Mouse (Mus musculus) fat pad, adult 2 months (tissue): ENCODE data around the gene Zfp382.
A peak's percentile ranks its signal among the peaks of the same experiment; 100 is the strongest.
"Not testable (repeated sequence)": the region's sequence is repeated elsewhere in the genome, so short reads cannot be mapped to it uniquely, and the experiment has no call there.

Source experiments
- DNase-seq: peaks from one replicate; pipeline ENCODE4 v3.0.0-alpha.2; 2011; ENCODE audit warnings: low read depth, low spot score; ENCODE audit errors: extremely low read depth

The Zfp382 gene

GRCm38 (mm10) chr7:30143555-30144209, 21.9 kb downstream of the Zfp382 start:
- DNase-seq = no peak

- DNase-seq = no peak
These were observed 25.3 kb downstream of the Zfp382 start for GRCm38 (mm10) chr7:30147011-30147410.

DNA sequence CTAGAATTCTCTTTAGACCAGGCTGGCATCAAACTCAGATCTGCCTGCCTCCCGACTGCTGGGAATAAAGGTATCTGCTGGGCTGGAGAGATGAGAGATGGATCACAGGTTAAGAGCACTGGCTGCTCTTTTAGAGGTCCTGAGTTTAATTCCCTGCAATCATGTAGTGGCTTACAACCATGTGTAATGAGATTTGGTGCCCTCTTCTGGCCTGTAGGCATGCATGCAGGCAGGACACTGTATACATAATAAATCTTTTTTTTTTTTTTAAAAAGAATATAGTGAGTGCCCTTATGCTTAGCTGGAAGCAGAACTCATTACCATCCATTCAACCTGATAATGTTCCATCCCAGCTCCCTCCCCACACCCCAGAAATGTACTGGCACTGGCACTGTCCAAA, 32.3 kb downstream of the Zfp382 start:
- no peak for DNase-seq

GRCm38 (mm10) chr7:30155507-30155906, 33.8 kb downstream of the Zfp382 start:
- no peak for DNase-seq

- no peak for DNase-seq
These were observed 41.4 kb downstream of the Zfp382 start for GRCm38 (mm10) chr7:30163113-30163512.

DNA sequence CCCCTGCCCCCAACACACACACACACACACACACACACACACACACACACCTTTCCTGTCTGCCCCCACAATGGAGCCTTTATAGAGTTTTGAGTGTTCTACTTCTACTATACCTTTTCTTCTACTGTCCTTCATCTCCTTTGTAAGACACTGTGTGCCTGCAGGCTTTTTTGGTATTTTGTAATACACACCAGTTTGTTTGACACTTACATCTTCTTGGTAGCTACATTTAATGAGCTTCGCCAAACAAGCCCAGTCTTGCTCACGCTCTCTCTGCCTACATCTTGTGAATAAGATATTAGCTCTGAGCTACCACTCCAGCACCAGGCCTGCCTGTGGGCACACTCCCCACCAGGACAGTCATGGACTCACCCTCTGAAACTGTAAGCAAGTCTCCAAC, 43.0 kb downstream of the Zfp382 start:
- peak; percentile 90 for DNase-seq

- DNase-seq = no peak
These were observed 47.3 kb downstream of the Zfp382 start for GRCm38 (mm10) chr7:30168914-30169582.

GRCm38 (mm10) chr7:30169583-30170282, 48.0 kb downstream of the Zfp382 start, which contains the start of gene Zfp146:
Zfp146 (minus strand) TSS chr7:30169750.
- DNase-seq = peak; percentile 81

GRCm38 (mm10) chr7:30170283-30170951, 48.7 kb downstream of the Zfp382 start:
- DNase-seq = no peak

DNA sequence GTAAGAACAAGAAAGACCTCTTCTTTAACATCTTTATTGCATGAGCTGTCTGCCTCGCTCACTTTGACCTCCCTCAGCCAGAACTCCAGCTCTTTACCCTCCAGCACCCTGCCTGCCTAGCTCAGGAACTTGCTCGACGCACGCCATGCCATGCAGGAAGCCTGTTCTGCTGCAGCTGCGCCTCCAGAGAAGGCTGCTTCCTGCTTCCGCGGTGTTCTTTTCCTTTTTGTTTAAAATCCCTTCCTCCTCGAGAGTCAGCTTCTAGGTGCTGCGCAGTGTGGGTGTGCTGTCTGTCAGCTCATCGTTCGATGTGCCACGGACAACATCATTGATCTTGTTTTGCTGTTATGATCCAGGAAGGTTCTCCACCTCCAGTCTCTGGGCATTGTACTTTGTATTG, 54.7 kb downstream of the Zfp382 start:
- DNase-seq = no peak

DNA sequence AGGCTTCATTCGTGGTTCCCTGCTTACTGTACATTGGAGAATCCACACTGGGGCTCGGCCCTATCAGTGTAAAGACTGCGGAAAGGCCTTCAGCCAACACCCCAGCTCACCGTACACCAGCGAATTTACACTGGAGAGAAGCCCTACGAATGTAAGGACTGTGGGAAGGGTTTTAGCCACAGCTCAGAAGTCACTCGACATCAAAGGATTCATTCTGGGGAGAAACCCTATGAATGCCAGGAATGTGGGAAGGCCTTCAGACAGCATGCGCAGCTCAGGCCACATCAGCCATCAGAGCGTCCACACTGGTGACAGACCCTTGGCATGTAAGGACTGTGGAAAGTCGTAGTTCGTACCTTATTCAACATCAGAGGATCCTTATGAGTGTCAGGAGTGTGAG, 56.5 kb downstream of the Zfp382 start:
- DNase-seq = no peak

- no peak for DNase-seq
These were observed 59.6 kb downstream of the Zfp382 start for GRCm38 (mm10) chr7:30181308-30181707.

GRCm38 (mm10) chr7:30181929-30182328, 60.2 kb downstream of the Zfp382 start:
- DNase-seq = not testable (repeated sequence)

GRCm38 (mm10) chr7:30183189-30183588, 61.4 kb downstream of the Zfp382 start:
- DNase-seq = not testable (repeated sequence)

- no peak for DNase-seq
These were observed 62.1 kb downstream of the Zfp382 start, which contains the start of gene Cox7a1 for GRCm38 (mm10) chr7:30183879-30184289. Cox7a1 (plus strand) TSS chr7:30184144.
